Mouse (Mus musculus) liver, embryonic 12.5 days (tissue): ENCODE results near the gene Slco3a1. TPM values are rescaled to one million over a fixed set of nuclear protein-coding genes. Genes with fewer than 3 reads are reported as not detected.

ENCODE experiments used
- ATAC-seq: fragments of 200-750 bp; cut with Nextera tagmentation; 2 replicates; pipeline ENCODE4 v1.8.0; 2017; ENCODE audit warnings: moderate number of reproducible peaks, mild to moderate bottlenecking, moderate library complexity
- H3K27ac ChIP-seq: fragments of 300-500 bp; sonication (generic); 2 replicates; pipeline ENCODE4 v1.5.1; 2016; ENCODE audit warnings: mild to moderate bottlenecking
- H3K27me3 ChIP-seq: fragments of 300-500 bp; sonication (generic); replicated peaks from 2 replicates; pipeline ENCODE4 v1.6.1; 2016; ENCODE audit warnings: mild to moderate bottlenecking, moderate library complexity
- H3K36me3 ChIP-seq: fragments of 300-500 bp; sonication (generic); 2 replicates; pipeline ENCODE4 v1.6.1; 2016; ENCODE audit warnings: mild to moderate bottlenecking, moderate library complexity
- H3K4me1 ChIP-seq: fragments of 300-500 bp; sonication (generic); 2 replicates; pipeline ENCODE4 v1.6.1; 2016
- H3K4me2 ChIP-seq: fragments of 300-500 bp; sonication (generic); 2 replicates; pipeline ENCODE4 v1.6.1; 2016; ENCODE audit warnings: mild to moderate bottlenecking, moderate library complexity
- H3K4me3 ChIP-seq: fragments of 300-500 bp; sonication (generic); 2 replicates; pipeline ENCODE4 v1.5.1; 2016; ENCODE audit warnings: mild to moderate bottlenecking, moderate library complexity
- H3K9ac ChIP-seq: fragments of 300-500 bp; sonication (generic); 2 replicates; pipeline ENCODE4 v1.6.1; 2016; ENCODE audit warnings: mild to moderate bottlenecking, moderate library complexity
- H3K9me3 ChIP-seq: fragments of 300-500 bp; sonication (generic); replicated peaks from 2 replicates; pipeline ENCODE4 v1.6.1; 2016; ENCODE audit warnings: mild to moderate bottlenecking, moderate library complexity
- WGBS: fragments of 180-500 bp; shearing (Covaris S2); methylation state at CpG from one replicate; pipeline ENCODE4 v1.1.7; 2016; ENCODE audit not compliant: insufficient replicate concordance; 5-methylcytosine and 5-hydroxymethylcytosine counted together
- polyA plus RNA-seq: library from polyadenylated mRNA; unstranded; fragments of >200 nt; fragmentation: Nextera tagmentation; extraction: Ambion mirVana; gene quantifications from 2 replicates; pipeline ENCODE4 v1.2.1, GENCODE M21; 2016

The Slco3a1 gene
- polyA plus RNA-seq, 1 experiment from 2014 or later, result 2.8 TPM

DNA sequence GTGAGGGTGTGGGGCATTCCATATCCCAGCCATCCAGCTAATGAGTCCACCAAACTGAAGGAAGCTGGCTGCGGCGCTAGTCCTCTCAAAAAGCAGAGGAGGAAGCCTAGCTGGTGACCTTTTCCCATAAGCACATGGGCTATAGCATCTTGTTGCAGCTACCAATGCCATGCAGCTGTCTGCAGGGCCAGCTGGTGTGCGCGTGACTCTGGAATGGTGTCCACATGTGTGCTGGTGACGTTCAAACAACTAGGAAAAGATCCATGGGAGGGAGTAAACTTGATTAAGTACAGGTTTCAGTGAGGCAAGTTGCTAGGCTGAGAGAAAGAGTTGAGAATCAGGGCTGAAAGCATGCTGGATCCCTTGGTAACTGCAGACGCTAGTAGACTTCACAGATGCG lies 201.3 kb downstream of the Slco3a1 start:
- H3K4me3 ChIP-seq, result no peak overlapping the region
- H3K4me1 ChIP-seq, result no peaks in the 10 kb centered on the region
- no peaks in the 10 kb centered on the region for H3K9me3 ChIP-seq
- WGBS, result 81% methylated on average over 7 of the region's 7 CpGs
- no peak overlapping the region for H3K9ac ChIP-seq
- no peak for ATAC-seq
- no peak overlapping the region for H3K27ac ChIP-seq
- no peaks in the 10 kb centered on the region for H3K36me3 ChIP-seq
- no peaks in the 10 kb centered on the region for H3K27me3 ChIP-seq
- no peak overlapping the region for H3K4me2 ChIP-seq

DNA sequence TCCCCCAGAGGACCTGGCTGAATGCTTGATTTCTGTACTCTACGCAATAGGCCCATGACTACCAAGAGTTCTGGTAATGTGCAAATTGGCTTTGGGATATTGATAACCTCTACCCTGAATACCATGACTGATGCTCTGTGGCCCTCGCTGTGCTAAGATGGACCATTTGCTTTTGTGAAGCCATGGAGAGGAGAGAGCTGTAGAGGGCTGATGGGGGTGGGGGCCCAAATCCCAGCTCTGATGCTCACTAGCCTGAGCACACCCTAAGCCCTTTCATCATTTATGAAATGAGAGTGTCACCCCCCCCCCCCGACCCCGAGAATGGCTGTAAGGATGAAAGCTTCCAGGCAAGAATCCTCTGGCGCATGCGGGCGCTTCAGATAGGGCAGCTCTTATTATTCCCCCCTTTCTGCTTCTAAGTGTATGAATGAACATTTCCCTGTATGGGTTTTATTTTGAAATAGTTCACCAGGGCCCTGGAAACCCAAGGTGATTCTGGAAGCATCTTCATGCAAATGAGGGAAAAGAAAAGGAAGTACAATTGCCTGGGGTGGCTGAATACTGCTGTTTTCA lies 206.2 kb downstream of the Slco3a1 start:
- Histone ChIP-seq H3K4me2 (no peak overlapping the region), H3K9ac (no peak overlapping the region), H3K9me3 (no peaks in the 10 kb centered on the region), H3K36me3 (no peaks in the 10 kb centered on the region), H3K4me3 (no peak overlapping the region), H3K4me1 (no peaks in the 10 kb centered on the region), H3K27me3 (no peaks in the 10 kb centered on the region), H3K27ac (no peak overlapping the region)
- no peak for ATAC-seq
- 82% methylated on average over 7 of the region's 7 CpGs for WGBS

DNA sequence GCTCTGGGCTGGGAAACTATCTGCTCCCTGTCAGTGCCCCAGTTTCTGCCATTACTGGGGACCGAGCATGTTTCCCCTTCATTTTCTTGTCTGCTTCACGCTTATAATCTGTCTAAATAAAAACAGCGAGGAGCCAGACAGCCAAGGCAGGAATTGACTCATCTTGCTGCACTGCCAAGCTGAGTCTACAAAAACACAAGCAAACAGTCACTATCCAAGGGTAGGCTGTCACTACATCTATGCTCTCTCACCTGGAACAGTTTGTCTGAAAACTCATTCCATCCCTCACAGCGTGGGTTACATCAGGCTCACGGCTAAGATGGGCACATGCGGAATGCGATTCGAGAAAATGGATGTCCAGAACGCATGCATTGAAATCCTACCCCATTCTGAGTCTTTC lies 207.6 kb downstream of the Slco3a1 start:
- Histone ChIP-seq H3K27me3 (no peaks in the 10 kb centered on the region), H3K4me1 (no peaks in the 10 kb centered on the region), H3K36me3 (no peaks in the 10 kb centered on the region), H3K27ac (no peak overlapping the region), H3K9me3 (no peaks in the 10 kb centered on the region), H3K9ac (no peak overlapping the region), H3K4me2 (no peak overlapping the region), H3K4me3 (no peak overlapping the region)
- 79% methylated on average over 9 of the region's 9 CpGs for WGBS
- ATAC-seq, result no peak

DNA sequence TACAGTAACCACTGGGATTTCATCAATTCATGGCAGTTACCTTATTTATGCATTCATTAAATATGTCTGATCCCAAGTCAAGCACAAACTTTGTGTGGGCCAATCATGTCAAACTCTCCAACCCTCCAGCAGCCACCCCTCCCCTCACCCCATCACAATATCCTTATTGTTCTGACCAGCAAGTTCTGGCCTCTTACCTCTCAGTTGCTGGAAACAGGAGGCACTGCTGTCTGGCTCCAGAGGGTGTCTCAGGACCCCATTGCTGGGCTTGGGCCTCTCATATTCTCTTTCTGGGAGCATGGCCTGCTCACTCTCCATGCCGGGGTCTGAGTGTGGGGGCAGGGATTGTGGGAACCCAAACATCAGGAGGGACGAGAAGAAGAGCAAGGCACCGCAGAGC lies 208.1 kb downstream of the Slco3a1 start:
- Histone ChIP-seq H3K4me1 (no peaks in the 10 kb centered on the region; the same call in 1 of the 2 replicates), H3K4me3 (no peak overlapping the region), H3K27ac (no peak overlapping the region), H3K36me3 (no peaks in the 10 kb centered on the region), H3K9me3 (no peaks in the 10 kb centered on the region), H3K9ac (no peak overlapping the region), H3K27me3 (no peaks in the 10 kb centered on the region), H3K4me2 (no peak overlapping the region)
- ATAC-seq, result no peak
- WGBS, result 69% methylated on average over 3 of the region's 3 CpGs

DNA sequence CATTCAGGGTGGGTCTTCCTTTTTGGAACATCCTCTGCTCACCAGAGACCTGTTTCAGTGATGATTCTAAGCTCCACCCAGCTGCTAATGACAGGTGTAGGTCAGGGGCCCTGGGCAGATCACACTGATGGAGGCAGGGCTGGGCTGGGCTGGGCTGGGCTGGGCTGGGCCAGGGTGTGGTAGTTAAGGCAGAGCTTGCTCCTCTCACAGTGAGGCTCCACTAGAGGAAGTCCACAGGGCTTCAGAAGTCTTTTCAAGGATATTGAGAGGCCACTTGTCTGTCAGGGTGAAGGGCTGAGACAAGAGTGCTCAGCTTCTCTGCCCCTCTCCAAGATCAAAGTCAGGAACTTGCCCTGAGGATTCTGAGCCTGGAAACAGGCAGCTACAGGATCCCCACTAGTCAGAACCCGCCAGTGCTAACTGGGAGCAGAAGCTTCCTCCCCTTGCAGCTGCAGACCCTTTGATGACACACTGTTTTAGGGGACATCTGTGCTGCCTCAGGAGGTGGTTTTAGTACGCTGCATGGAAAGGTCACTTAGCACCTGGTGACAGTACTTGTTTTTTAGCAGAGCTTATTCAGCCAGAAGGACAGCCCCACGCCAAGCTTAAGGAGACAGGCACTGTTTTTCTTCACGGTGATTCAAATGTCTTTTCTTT lies 213.3 kb downstream of the Slco3a1 start:
- Histone ChIP-seq H3K9me3 (no peaks in the 10 kb centered on the region), H3K27me3 (no peaks in the 10 kb centered on the region), H3K9ac (no peak overlapping the region), H3K27ac (no peak overlapping the region), H3K4me2 (no peak overlapping the region), H3K36me3 (no peaks in the 10 kb centered on the region), H3K4me1 (no peaks in the 10 kb centered on the region; the same call in 1 of the 2 replicates), H3K4me3 (no peak overlapping the region)
- WGBS, result 53% methylated on average over 4 of the region's 4 CpGs
- no peak for ATAC-seq

DNA sequence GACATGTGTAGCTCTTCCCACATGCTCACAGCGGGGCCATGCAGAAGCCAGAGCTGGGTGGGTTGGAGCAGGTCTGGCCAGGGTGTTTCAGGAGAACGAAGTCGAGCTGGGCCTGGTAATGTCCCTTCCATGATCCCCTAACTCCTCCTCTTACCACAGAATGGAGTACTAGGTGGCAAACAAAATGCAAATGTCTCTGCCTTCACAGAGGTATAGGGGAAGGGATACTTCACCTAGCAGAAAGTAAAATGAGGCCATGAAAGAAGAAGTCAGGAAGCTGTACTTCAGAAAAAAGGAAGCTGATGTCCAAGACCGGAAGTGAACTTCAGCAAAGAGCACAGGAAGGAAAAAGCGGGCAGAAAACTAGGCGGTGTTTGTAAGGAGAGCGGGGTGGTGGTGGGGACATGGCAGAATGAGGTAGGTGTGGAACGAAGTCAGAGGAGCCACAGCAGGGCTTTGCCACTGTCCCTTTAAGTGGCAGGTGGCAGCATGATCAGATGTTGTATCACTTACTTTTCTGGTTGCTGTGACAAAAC lies 214.1 kb downstream of the Slco3a1 start:
- Histone ChIP-seq H3K9me3 (no peaks in the 10 kb centered on the region), H3K36me3 (no peaks in the 10 kb centered on the region), H3K4me3 (no peak overlapping the region), H3K4me2 (no peak overlapping the region), H3K4me1 (no peaks in the 10 kb centered on the region; the same call in 1 of the 2 replicates), H3K27ac (no peak overlapping the region), H3K27me3 (no peaks in the 10 kb centered on the region), H3K9ac (no peak overlapping the region)
- ATAC-seq, result no peak
- 34% methylated on average over 8 of the region's 8 CpGs for WGBS

DNA sequence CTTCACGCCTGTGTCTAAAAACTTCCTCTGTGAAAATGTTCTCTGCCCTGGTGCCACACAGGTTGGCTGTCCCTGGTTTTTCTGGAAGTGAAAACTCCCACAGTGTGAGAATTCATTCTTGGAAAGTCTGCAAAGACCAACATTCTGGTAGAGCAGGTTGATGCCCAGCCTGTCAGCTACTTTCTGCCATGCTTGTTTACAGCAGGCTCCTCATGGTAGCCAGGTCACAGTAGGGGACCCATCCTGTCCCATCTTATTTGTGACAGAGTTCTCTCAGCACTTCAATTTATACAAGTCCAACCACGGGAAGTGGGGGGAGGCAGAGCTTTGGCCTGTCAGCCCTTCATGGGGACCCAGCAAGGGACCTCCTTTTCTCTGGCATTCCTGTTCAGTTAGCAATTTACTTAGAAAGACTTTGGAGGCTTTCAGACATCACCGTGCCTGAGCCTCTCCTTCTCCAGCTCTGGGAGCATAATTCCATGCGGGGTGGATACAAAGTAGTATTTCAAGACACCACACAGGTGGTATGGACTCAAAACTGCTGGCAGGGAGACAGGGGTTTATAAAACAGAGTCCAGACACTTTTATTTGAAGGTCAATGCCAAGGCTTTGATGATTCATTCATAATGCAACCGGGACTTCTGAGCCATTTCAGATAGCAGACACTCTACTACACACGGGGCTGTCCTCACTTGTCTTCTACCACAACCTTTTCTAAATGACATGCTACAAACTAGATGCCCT lies 216.7 kb downstream of the Slco3a1 start:
- no peak for ATAC-seq
- H3K4me1 ChIP-seq, result no peaks in the 10 kb centered on the region; the same call in 1 of the 2 replicates
- no peaks in the 10 kb centered on the region for H3K36me3 ChIP-seq
- no peaks in the 10 kb centered on the region for H3K27me3 ChIP-seq
- no peaks in the 10 kb centered on the region for H3K9me3 ChIP-seq
- 67% methylated on average over 6 of the region's 6 CpGs for WGBS
- no peak overlapping the region for H3K27ac ChIP-seq
- no peak overlapping the region for H3K4me3 ChIP-seq
- no peak overlapping the region for H3K4me2 ChIP-seq
- no peak overlapping the region for H3K9ac ChIP-seq

DNA sequence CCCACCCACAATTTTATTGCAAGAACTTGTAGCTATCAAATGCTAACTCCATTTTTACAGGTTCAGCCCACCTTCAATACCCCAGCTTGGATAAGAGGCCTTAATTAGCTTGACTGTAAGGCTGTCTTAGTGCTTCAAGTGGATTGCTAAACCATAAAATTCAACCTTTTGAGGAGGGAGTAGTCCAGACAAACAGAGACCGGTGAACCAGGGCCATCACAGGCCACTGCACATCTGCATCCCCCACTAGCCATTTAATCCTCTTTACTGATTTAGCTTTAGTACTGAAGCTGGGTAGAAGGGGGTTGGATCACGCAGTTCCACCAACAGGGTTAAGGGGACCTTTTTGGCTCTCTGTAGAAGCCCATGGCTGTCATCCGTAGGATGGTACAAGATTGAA lies 222.3 kb downstream of the Slco3a1 start:
- Histone ChIP-seq H3K36me3 (no peaks in the 10 kb centered on the region), H3K9ac (no peak overlapping the region), H3K27me3 (no peaks in the 10 kb centered on the region), H3K4me2 (no peak overlapping the region), H3K4me1 (no peaks in the 10 kb centered on the region), H3K4me3 (no peak overlapping the region), H3K9me3 (no peaks in the 10 kb centered on the region), H3K27ac (no peak overlapping the region)
- WGBS, result 70% methylated on average over 3 of the region's 3 CpGs
- no peak for ATAC-seq

DNA sequence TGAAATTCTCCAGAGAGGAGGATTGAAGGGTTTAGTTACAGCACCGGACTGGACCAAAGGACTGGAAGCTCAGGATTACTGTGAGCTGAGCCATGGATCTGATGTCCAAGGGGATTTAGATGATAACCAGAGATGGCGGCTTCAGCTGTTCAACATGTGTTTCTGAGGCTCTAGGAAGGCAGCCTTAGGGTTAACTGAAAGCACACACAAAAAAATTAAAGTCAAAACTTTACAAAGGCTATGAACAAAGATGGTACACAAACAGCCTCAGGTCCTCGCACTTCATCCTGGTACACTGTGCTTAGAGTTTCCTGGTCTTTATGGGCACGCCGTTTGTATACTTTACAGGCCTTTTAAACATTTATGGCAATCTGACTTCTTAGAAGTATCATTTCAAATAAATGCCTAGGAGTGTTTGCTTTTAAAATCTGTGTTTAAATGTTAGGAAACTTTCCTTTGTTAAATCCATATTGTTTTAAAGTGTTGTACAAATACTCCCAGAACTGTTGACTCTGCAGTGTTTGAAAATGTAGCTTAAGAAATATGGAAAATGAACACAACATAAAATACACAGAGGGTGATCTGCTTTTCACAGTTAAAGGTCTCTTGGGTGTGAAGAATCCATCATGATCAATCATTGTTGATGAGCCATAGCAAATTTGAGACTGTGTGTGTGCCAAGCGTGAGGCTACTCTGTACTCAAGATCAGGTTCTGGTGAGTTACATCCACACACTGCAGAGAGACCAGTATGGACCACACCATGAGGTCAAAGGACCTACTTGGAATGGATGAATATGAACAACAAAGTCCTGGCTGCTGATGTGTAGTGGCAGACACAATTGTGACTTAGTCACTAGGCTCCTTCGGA lies 223.5 kb downstream of the Slco3a1 start:
- Histone ChIP-seq H3K9me3 (no peaks in the 10 kb centered on the region), H3K36me3 (no peaks in the 10 kb centered on the region), H3K27ac (no peak overlapping the region), H3K4me3 (no peak overlapping the region), H3K4me2 (no peak overlapping the region), H3K9ac (no peak overlapping the region), H3K27me3 (no peaks in the 10 kb centered on the region), H3K4me1 (no peaks in the 10 kb centered on the region)
- no peak for ATAC-seq
- WGBS, result 73% methylated on average over 7 of the region's 7 CpGs

DNA sequence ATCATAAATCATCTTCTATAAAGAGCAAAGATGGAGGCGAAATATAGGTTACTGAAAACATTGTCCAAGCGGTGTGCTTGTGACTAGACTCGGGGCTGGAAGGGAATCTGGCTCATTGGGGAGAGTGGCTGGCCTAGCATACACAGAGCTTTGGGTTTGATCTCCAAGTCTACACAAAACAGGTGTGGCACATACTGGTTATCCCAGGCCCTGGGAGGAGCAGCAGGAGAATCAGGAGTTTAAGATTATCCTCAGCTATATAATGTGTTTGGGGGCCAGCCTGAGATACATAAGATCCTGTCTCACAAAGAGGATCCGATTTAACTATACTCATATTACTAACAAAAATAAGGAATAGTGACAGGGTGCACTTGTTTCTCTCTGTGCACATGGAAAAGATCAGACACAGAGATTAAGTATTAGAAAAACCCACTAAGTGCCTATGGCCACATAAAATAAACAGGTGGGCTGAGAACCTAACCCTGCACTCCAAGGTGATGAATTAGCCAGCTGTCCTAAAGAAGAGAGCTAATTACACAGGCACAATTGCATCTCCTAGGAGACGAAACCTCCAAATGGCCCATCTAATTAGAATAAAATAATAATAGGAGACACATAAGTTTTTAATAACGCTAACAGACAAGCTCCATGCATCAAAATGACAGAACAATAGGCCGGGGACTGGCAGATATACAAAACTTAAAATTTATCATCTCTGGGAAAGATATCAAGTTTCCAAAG lies 224.3 kb downstream of the Slco3a1 start:
- no peak overlapping the region for H3K9ac ChIP-seq
- H3K27ac ChIP-seq, result no peak overlapping the region
- H3K36me3 ChIP-seq, result no peaks in the 10 kb centered on the region
- 64% methylated on average over 7 of the region's 7 CpGs for WGBS
- H3K4me3 ChIP-seq, result no peak overlapping the region
- no peaks in the 10 kb centered on the region for H3K4me1 ChIP-seq
- no peaks in the 10 kb centered on the region for H3K27me3 ChIP-seq
- no peaks in the 10 kb centered on the region for H3K9me3 ChIP-seq
- no peak for ATAC-seq
- no peak overlapping the region for H3K4me2 ChIP-seq

DNA sequence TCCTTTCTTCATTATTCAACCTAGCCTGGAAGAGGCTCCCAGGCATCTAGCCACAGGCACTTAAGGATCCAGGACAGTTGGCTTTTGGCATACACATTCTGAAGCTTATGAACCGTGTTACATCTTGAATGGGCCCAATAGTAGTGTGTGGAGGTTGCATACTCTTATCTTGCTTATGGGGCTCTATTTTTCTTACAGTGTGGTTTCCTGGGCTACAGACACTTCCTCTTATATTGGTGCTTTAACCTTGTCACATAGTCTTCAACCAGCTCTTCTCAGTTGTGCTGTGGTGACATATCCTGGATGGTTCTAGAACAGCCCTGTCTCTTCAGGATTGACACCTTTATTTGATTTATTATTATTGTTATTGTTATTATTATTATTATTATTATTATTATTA lies 225.6 kb downstream of the Slco3a1 start:
- H3K27ac ChIP-seq, result no peak overlapping the region
- no peak overlapping the region for H3K9ac ChIP-seq
- no peak overlapping the region for H3K4me2 ChIP-seq
- ATAC-seq, result no peak
- no peak overlapping the region for H3K4me3 ChIP-seq
- H3K36me3 ChIP-seq, result no peaks in the 10 kb centered on the region
- H3K27me3 ChIP-seq, result no peaks in the 10 kb centered on the region
- H3K4me1 ChIP-seq, result no peaks in the 10 kb centered on the region
- no peaks in the 10 kb centered on the region for H3K9me3 ChIP-seq
- WGBS, result 14% methylated on average over 1 of the region's 1 CpGs
